Mouse (Mus musculus) liver, embryonic 15.5 days (tissue): ENCODE measurements around the gene Cyp1a2. TPM values are rescaled to one million over a fixed set of nuclear protein-coding genes. Genes with fewer than 3 reads are reported as not detected.

Experiments
- ATAC-seq: fragments of 200-750 bp; cut with Nextera tagmentation; 2 replicates; pipeline ENCODE4 v1.8.0; 2017; ENCODE audit warnings: moderate number of reproducible peaks, mild to moderate bottlenecking, moderate library complexity; ENCODE audit not compliant: insufficient read depth
- H3K27ac ChIP-seq: fragments of 300-500 bp; sonication (generic); replicated peaks from 2 replicates; pipeline ENCODE4 v1.5.1; 2015; ENCODE audit warnings: mild to moderate bottlenecking, inconsistent platforms
- H3K27me3 ChIP-seq: fragments of 300-500 bp; sonication (generic); 2 replicates; pipeline ENCODE4 v1.6.1; 2015; ENCODE audit warnings: mild to moderate bottlenecking, inconsistent platforms
- H3K36me3 ChIP-seq: fragments of 300-500 bp; sonication (generic); replicated peaks from 2 replicates; pipeline ENCODE4 v1.6.1; 2015; ENCODE audit warnings: moderate library complexity, mild to moderate bottlenecking, inconsistent platforms
- H3K4me1 ChIP-seq: fragments of 300-500 bp; sonication (generic); replicated peaks from 2 replicates; pipeline ENCODE4 v1.6.1; 2015; ENCODE audit warnings: inconsistent platforms
- H3K4me2 ChIP-seq: fragments of 300-500 bp; sonication (generic); 2 replicates; pipeline ENCODE4 v1.6.1; 2015; ENCODE audit warnings: moderate library complexity, mild to moderate bottlenecking, inconsistent platforms
- H3K4me3 ChIP-seq: fragments of 300-500 bp; sonication (generic); replicated peaks from 2 replicates; pipeline ENCODE4 v1.5.1; 2015; ENCODE audit warnings: mild to moderate bottlenecking, inconsistent platforms
- H3K9ac ChIP-seq: fragments of 300-500 bp; sonication (generic); 2 replicates; pipeline ENCODE4 v1.6.1; 2015; ENCODE audit warnings: moderate library complexity, mild to moderate bottlenecking, inconsistent platforms
- H3K9me3 ChIP-seq: fragments of 300-500 bp; sonication (generic); replicated peaks from 2 replicates; pipeline ENCODE4 v1.6.1; 2016; ENCODE audit warnings: inconsistent platforms
- WGBS: fragments of 180-500 bp; shearing (Covaris S2); methylation state at CpG from one replicate; pipeline ENCODE4 v1.1.7; 2015; ENCODE audit warnings: mixed read lengths; ENCODE audit not compliant: insufficient replicate concordance; 5-methylcytosine and 5-hydroxymethylcytosine counted together
- polyA plus RNA-seq: library from polyadenylated mRNA; unstranded; fragments of >200 nt; fragmentation: Nextera tagmentation; extraction: Ambion mirVana; gene quantifications from 2 replicates; pipeline ENCODE4 v1.2.1, GENCODE M21; 2015

Cyp1a2 gene
- polyA plus RNA-seq, 1 experiment from 2014 or later, result 0.14 TPM

- peak within 1 kb of the TSS; percentile 80 for H3K27ac ChIP-seq
- H3K9ac ChIP-seq, result peak within 1 kb of the TSS; percentile 79
- ATAC-seq, result peak; percentile 81
Observed at GRCm38 (mm10) chr9:57708068-57708719, 24.7 kb upstream of the Cyp1a2 start, which contains the start of gene Edc3. TSS of gene Edc3 (plus strand) at chr9:57708540.

GRCm38 (mm10) chr9:57706496-57706895, 23.0 kb upstream of the Cyp1a2 start:
- Histone ChIP-seq H3K27ac (no peak overlapping the region), H3K4me1 (peaks cover 24% of the 10 kb centered on the region), H3K9ac (no peak overlapping the region), H3K27me3 (no peaks in the 10 kb centered on the region), H3K36me3 (no peaks in the 10 kb centered on the region), H3K9me3 (0 out of 2 replicates have a peak, but pooled peaks cover 5% of the 10 kb centered on the region), H3K4me2 (no peak overlapping the region), H3K4me3 (no peak overlapping the region)
- no peak for ATAC-seq
- 76% methylated on average over 3 of the region's 3 CpGs for WGBS

More at GRCm38 (mm10) chr9:57708068-57708719, 24.7 kb upstream of the Cyp1a2 start, which contains the start of gene Edc3:
- peak within 1 kb of the TSS; percentile 82 for H3K4me3 ChIP-seq
- H3K4me2 ChIP-seq, result peak within 1 kb of the TSS; percentile 81
- H3K36me3 ChIP-seq, result peaks cover 14% of the 10 kb centered on the region
- H3K4me1 ChIP-seq, result peaks cover 24% of the 10 kb centered on the region
- H3K27me3 ChIP-seq, result no peaks in the 10 kb centered on the region
- 0 out of 2 replicates have a peak, but pooled peaks cover 5% of the 10 kb centered on the region for H3K9me3 ChIP-seq
- WGBS, result under 1% methylated on average over 23 of the region's 23 CpGs

GRCm38 (mm10) chr9:57698466-57699150, 15.1 kb upstream of the Cyp1a2 start:
- peaks cover 26% of the 10 kb centered on the region for H3K4me1 ChIP-seq
- H3K9me3 ChIP-seq, result no peaks in the 10 kb centered on the region
- no peak overlapping the region for H3K4me2 ChIP-seq
- 46% methylated on average over 1 of the region's 1 CpGs for WGBS
- H3K27ac ChIP-seq, result no peak overlapping the region
- no peak overlapping the region for H3K9ac ChIP-seq
- H3K27me3 ChIP-seq, result peaks cover 47% of the 10 kb centered on the region
- no peak overlapping the region for H3K4me3 ChIP-seq
- no peaks in the 10 kb centered on the region for H3K36me3 ChIP-seq
- ATAC-seq, result no peak

- H3K27me3 ChIP-seq, result peaks cover 55% of the 10 kb centered on the region
- no peaks in the 10 kb centered on the region for H3K9me3 ChIP-seq
- no peak overlapping the region for H3K9ac ChIP-seq
- no peaks in the 10 kb centered on the region for H3K36me3 ChIP-seq
- H3K4me1 ChIP-seq, result peaks cover 26% of the 10 kb centered on the region
- no peak overlapping the region for H3K4me3 ChIP-seq
- H3K4me2 ChIP-seq, result peak overlapping the region; percentile 67
- ATAC-seq, result no peak
- no peak overlapping the region for H3K27ac ChIP-seq
- 12% methylated on average over 4 of the region's 4 CpGs for WGBS
Observed at GRCm38 (mm10) chr9:57697380-57697779, 13.9 kb upstream of the Cyp1a2 start.

- Histone ChIP-seq H3K36me3 (no peaks in the 10 kb centered on the region), H3K4me3 (peak overlapping the region; percentile 47), H3K9me3 (no peaks in the 10 kb centered on the region), H3K4me1 (peaks cover 26% of the 10 kb centered on the region), H3K27ac (no peak overlapping the region), H3K27me3 (peaks cover 57% of the 10 kb centered on the region), H3K9ac (peak overlapping the region; percentile 30; the same call in 1 of the 2 replicates), H3K4me2 (peak overlapping the region; percentile 67)
- WGBS, result 3% methylated on average over 42 of the region's 42 CpGs
- ATAC-seq, result peak; percentile 49
Observed at GRCm38 (mm10) chr9:57696380-57697285, 13.1 kb upstream of the Cyp1a2 start.

- H3K27ac ChIP-seq, result no peak overlapping the region
- H3K4me1 ChIP-seq, result peaks cover 26% of the 10 kb centered on the region
- no peak overlapping the region for H3K9ac ChIP-seq
- H3K36me3 ChIP-seq, result no peaks in the 10 kb centered on the region
- 69% methylated on average over 2 of the region's 2 CpGs for WGBS
- H3K9me3 ChIP-seq, result no peaks in the 10 kb centered on the region
- no peak overlapping the region for H3K4me2 ChIP-seq
- peaks cover 57% of the 10 kb centered on the region for H3K27me3 ChIP-seq
- no peak for ATAC-seq
- no peak overlapping the region for H3K4me3 ChIP-seq
Observed at GRCm38 (mm10) chr9:57694108-57694507, 10.6 kb upstream of the Cyp1a2 start.

- no peak overlapping the region for H3K4me2 ChIP-seq
- no peaks in the 10 kb centered on the region for H3K36me3 ChIP-seq
- ATAC-seq, result no peak
- 59% methylated on average over 2 of the region's 2 CpGs for WGBS
- H3K9ac ChIP-seq, result no peak overlapping the region
- H3K27me3 ChIP-seq, result peaks cover 11% of the 10 kb centered on the region
- no peaks in the 10 kb centered on the region for H3K9me3 ChIP-seq
- H3K4me3 ChIP-seq, result no peak overlapping the region
- no peaks in the 10 kb centered on the region for H3K4me1 ChIP-seq
- no peak overlapping the region for H3K27ac ChIP-seq
Observed at GRCm38 (mm10) chr9:57688606-57689005, 5.1 kb upstream of the Cyp1a2 start.

GRCm38 (mm10) chr9:57688158-57688557, 4.7 kb upstream of the Cyp1a2 start:
- H3K4me2 ChIP-seq, result no peak overlapping the region
- no peak overlapping the region for H3K9ac ChIP-seq
- no peak for ATAC-seq
- H3K36me3 ChIP-seq, result no peaks in the 10 kb centered on the region
- no peak overlapping the region for H3K4me3 ChIP-seq
- no peaks in the 10 kb centered on the region for H3K4me1 ChIP-seq
- WGBS, result 33% methylated on average over 2 of the region's 2 CpGs
- no peak overlapping the region for H3K27ac ChIP-seq
- H3K9me3 ChIP-seq, result no peaks in the 10 kb centered on the region
- H3K27me3 ChIP-seq, result peaks cover 10% of the 10 kb centered on the region

- H3K36me3 ChIP-seq, result no peaks in the 10 kb centered on the region
- 74% methylated on average over 2 of the region's 2 CpGs for WGBS
- no peak for ATAC-seq
- H3K4me1 ChIP-seq, result no peaks in the 10 kb centered on the region
- H3K27me3 ChIP-seq, result peaks cover 6% of the 10 kb centered on the region
- no peak within 1 kb of the TSS for H3K4me3 ChIP-seq
- no peaks in the 10 kb centered on the region for H3K9me3 ChIP-seq
- no peak within 1 kb of the TSS for H3K4me2 ChIP-seq
- H3K9ac ChIP-seq, result no peak within 1 kb of the TSS
- no peak within 1 kb of the TSS for H3K27ac ChIP-seq
Observed at GRCm38 (mm10) chr9:57687751-57688150, 4.2 kb upstream of the Cyp1a2 start, which contains the start of gene Cyp1a1. TSS of gene Cyp1a1 (plus strand) at chr9:57687928.

- no peaks in the 10 kb centered on the region for H3K4me1 ChIP-seq
- no peaks in the 10 kb centered on the region for H3K9me3 ChIP-seq
- WGBS, result 59% methylated on average over 5 of the region's 5 CpGs
- no peak for ATAC-seq
- H3K9ac ChIP-seq, result no peak overlapping the region
- H3K27ac ChIP-seq, result no peak overlapping the region
- no peaks in the 10 kb centered on the region; the same call in 1 of the 2 replicates for H3K27me3 ChIP-seq
- no peaks in the 10 kb centered on the region for H3K36me3 ChIP-seq
- H3K4me3 ChIP-seq, result no peak overlapping the region
- H3K4me2 ChIP-seq, result no peak overlapping the region
Observed at GRCm38 (mm10) chr9:57686011-57686410, 2.5 kb upstream of the Cyp1a2 start.
